Mouse (Mus musculus): ENCODE results near the gene Atcay. TPM values are rescaled to one million over a fixed set of nuclear protein-coding genes. Genes with fewer than 3 reads are reported as not detected.
A peak's percentile ranks its signal among the peaks of the same experiment; 100 is the strongest.

Atcay gene
- polyA plus RNA-seq, 1 experiment from 2014 or later: 2.2 TPM

DNA sequence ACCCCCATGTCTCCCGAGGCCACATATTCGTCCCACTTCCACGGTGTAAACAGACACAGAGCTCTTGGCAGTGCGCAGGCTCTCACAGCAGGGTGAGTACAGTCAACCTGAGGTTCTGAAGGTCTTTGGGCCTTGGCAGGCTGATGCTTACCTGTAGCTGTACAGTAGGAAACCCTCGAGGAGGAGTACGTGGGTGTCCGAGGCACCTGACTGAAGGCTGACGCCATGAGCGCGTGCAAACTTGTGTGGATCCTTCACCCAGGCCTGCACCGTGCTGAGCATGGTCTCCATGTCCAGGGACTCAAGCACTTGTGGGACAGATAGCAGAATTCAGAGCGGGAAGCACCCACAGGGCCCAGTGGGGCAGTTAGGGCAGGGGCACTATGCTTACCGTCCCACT is 30.5 kb downstream of the Atcay start:
- WGBS: 81% methylated on average over 13 of the region's 13 CpGs
- no peaks in the 10 kb centered on the region for H3K4me1 ChIP-seq (replicated peaks; ENCODE audit: control insufficient read depth, insufficient read depth, low read length)
- no peak overlapping the region for H3K4me2 ChIP-seq (ENCODE audit: low read length)
- no peaks in the 10 kb centered on the region for H3K36me3 ChIP-seq (ENCODE audit: control insufficient read depth, insufficient read depth, low read length)
- ATAC-seq (replicated peaks; ENCODE audit: low FRiP score, low TSS enrichment, low read depth) (no peak), DNase-seq (ENCODE audit: low spot score) (no peak)
- no peaks in the 10 kb centered on the region for H3K9me3 ChIP-seq (ENCODE audit: control insufficient read depth, low read length)
- peaks cover 15% of the 10 kb centered on the region for H3K27me3 ChIP-seq (replicated peaks; ENCODE audit: control insufficient read depth, insufficient read depth, low read length)
- no peak overlapping the region for H3K27ac ChIP-seq (ENCODE audit: low read depth)
- H3K4me3 ChIP-seq (ENCODE audit: low read depth, low read length): no peak overlapping the region
- H3K9ac ChIP-seq (ENCODE audit: low read length): no peak overlapping the region

DNA sequence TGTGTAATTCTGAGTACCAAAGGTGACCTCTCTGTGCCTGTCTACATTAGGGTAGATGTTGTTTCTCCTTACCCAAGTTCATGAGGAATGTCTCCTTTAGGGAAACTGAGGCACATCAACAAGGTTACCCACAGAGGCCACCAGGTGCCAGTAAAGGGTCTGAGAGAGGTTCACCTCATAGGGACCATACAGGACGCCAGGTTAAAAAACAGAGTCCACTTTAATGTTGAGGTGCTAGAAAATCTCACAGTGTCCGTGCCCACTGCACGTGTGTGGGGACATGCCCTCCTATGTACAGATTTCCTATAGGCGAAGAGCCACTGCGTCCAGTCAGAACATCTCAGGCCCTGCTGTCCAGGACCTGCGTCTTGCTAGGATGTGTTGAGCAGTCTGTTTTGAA is 31.6 kb downstream of the Atcay start:
- Histone ChIP-seq H3K27ac (ENCODE audit: low read depth) (no peak overlapping the region), H3K4me3 (ENCODE audit: low read depth, low read length) (no peak overlapping the region), H3K4me1 (replicated peaks; ENCODE audit: control insufficient read depth, insufficient read depth, low read length) (no peaks in the 10 kb centered on the region), H3K27me3 (replicated peaks; ENCODE audit: control insufficient read depth, insufficient read depth, low read length) (peaks cover 25% of the 10 kb centered on the region), H3K9ac (ENCODE audit: low read length) (no peak overlapping the region), H3K4me2 (ENCODE audit: low read length) (no peak overlapping the region), H3K36me3 (ENCODE audit: control insufficient read depth, insufficient read depth, low read length) (no peaks in the 10 kb centered on the region), H3K9me3 (ENCODE audit: control insufficient read depth, low read length) (no peaks in the 10 kb centered on the region)
- ATAC-seq (replicated peaks; ENCODE audit: low FRiP score, low TSS enrichment, low read depth) (no peak), DNase-seq (ENCODE audit: low spot score) (no peak)
- 87% methylated on average over 6 of the region's 6 CpGs for WGBS

DNA sequence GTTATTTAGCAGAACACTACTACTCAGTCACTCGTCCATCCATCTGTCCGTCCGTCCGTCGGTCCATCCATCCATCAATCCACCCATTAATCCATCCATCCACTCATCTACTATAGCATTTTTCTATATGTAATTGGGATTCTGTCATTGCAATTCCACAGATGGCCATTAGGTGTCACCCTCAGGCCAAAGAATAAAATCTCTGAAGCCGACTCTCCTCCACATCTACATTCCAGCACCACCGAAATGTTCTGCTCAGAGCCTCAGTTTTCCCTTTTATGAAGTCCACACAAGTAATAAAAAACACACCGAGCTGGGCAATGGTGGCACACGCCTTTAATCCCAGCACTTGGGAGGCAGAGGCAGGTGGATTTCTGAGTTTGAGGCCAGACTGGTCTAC is 32.4 kb downstream of the Atcay start:
- Histone ChIP-seq H3K36me3 (ENCODE audit: control insufficient read depth, insufficient read depth, low read length) (no peaks in the 10 kb centered on the region), H3K27ac (ENCODE audit: low read depth) (no peak overlapping the region), H3K9me3 (ENCODE audit: control insufficient read depth, low read length) (no peaks in the 10 kb centered on the region), H3K4me1 (replicated peaks; ENCODE audit: control insufficient read depth, insufficient read depth, low read length) (peaks cover 1% of the 10 kb centered on the region), H3K27me3 (replicated peaks; ENCODE audit: control insufficient read depth, insufficient read depth, low read length) (peaks cover 28% of the 10 kb centered on the region), H3K9ac (ENCODE audit: low read length) (no peak overlapping the region), H3K4me3 (ENCODE audit: low read depth, low read length) (no peak overlapping the region), H3K4me2 (ENCODE audit: low read length) (no peak overlapping the region)
- DNase-seq (ENCODE audit: low spot score) (peak; percentile 90), ATAC-seq (replicated peaks; ENCODE audit: low FRiP score, low TSS enrichment, low read depth) (no peak)
- 3% methylated on average over 9 of the region's 9 CpGs for WGBS

DNA sequence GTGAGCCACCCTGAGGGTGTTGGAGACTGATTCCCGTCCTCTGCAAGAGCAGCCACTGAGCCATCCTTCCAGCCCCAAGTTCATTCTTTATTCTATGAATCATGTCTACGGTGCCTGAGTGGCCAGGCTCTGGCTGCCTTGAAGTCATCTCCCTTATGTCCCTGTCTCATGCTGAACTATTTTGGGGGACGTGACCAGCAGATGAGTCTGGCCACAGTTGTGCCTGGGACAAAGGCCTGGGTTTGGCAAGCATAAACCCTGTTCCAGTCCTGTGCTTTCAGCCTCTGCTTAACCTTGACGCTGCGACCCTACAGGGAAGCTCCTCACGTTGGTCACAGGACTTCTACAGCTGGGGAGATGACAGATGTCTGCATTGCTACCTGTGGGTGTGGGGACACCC is 33.3 kb downstream of the Atcay start:
- Histone ChIP-seq H3K4me2 (ENCODE audit: low read length) (no peak overlapping the region), H3K27ac (ENCODE audit: low read depth) (no peak overlapping the region), H3K36me3 (ENCODE audit: control insufficient read depth, insufficient read depth, low read length) (no peaks in the 10 kb centered on the region), H3K9me3 (ENCODE audit: control insufficient read depth, low read length) (no peaks in the 10 kb centered on the region), H3K4me1 (replicated peaks; ENCODE audit: control insufficient read depth, insufficient read depth, low read length) (peaks cover 6% of the 10 kb centered on the region), H3K27me3 (replicated peaks; ENCODE audit: control insufficient read depth, insufficient read depth, low read length) (peaks cover 28% of the 10 kb centered on the region), H3K4me3 (ENCODE audit: low read depth, low read length) (no peak overlapping the region), H3K9ac (ENCODE audit: low read length) (no peak overlapping the region)
- DNase-seq (ENCODE audit: low spot score) (no peak), ATAC-seq (replicated peaks; ENCODE audit: low FRiP score, low TSS enrichment, low read depth) (no peak)
- 43% methylated on average over 6 of the region's 6 CpGs for WGBS

DNA sequence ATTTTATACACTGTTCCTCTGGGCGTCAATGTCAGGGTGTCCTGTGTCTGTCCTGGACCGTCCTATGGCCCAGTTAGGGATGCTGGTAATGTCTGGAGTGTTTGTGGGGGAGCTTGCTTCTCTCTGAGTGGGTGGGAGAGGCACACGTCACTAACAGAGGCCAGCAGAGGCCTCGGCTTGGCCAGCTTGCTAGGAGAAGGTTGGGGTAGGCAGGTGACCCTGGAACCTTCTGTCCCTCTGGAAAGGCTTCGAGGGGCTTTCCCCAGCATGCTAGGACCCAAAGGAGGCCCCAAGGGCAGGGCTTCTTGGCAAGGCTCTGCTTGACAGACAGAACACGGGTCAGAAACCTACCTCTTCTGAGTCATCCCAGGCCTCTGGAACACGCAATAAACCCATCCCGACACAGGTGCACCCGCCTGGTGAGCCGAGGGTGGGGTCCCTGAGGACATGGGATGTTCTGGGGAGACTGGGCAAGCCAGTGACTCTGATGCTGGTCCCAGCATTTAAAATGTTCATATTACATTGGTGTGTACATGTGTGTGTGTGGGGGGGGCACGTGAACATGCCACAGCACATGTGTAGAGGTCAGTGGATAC is 34.1 kb downstream of the Atcay start:
- H3K4me1 ChIP-seq (replicated peaks; ENCODE audit: control insufficient read depth, insufficient read depth, low read length): peaks cover 13% of the 10 kb centered on the region
- no peak for DNase-seq (ENCODE audit: low spot score)
- H3K9me3 ChIP-seq (ENCODE audit: control insufficient read depth, low read length): no peaks in the 10 kb centered on the region
- WGBS: 64% methylated on average over 11 of the region's 11 CpGs
- H3K27me3 ChIP-seq (replicated peaks; ENCODE audit: control insufficient read depth, insufficient read depth, low read length): peaks cover 28% of the 10 kb centered on the region
- H3K9ac ChIP-seq (ENCODE audit: low read length): no peak overlapping the region
- no peak for ATAC-seq (replicated peaks; ENCODE audit: low FRiP score, low TSS enrichment, low read depth)
- no peak overlapping the region for H3K27ac ChIP-seq (ENCODE audit: low read depth)
- no peak overlapping the region for H3K4me2 ChIP-seq (ENCODE audit: low read length)
- H3K36me3 ChIP-seq (ENCODE audit: control insufficient read depth, insufficient read depth, low read length): no peaks in the 10 kb centered on the region
- H3K4me3 ChIP-seq (ENCODE audit: low read depth, low read length): no peak overlapping the region

DNA sequence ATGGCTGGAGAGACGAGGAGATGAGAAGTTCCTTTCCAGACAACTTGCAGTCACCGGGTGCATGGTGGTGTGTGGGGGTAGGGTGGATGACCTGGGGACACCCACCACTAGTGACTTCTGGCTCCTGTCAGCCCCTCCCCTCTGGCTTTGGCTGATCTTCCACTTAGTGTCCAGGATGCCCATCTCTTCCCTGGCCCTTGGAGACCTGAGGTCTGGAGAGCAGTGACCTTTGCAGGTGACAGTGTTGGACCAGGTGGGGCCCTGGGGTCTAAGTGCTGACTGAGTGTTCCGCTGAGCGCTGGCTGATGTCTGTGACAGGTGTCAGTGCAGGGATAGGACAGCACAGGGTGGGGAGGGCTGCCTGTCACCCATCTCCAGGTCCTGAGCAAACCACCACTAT is 35.3 kb downstream of the Atcay start:
- Histone ChIP-seq H3K27me3 (replicated peaks; ENCODE audit: control insufficient read depth, insufficient read depth, low read length) (peaks cover 28% of the 10 kb centered on the region), H3K27ac (ENCODE audit: low read depth) (peak overlapping the region; percentile 25; the same call in 1 of the 2 replicates), H3K9me3 (ENCODE audit: control insufficient read depth, low read length) (no peaks in the 10 kb centered on the region), H3K4me2 (ENCODE audit: low read length) (peak overlapping the region; percentile 23), H3K4me3 (ENCODE audit: low read depth, low read length) (peak overlapping the region; percentile 8; the same call in 1 of the 2 replicates), H3K9ac (ENCODE audit: low read length) (peak overlapping the region; percentile 29; the same call in 1 of the 2 replicates), H3K4me1 (replicated peaks; ENCODE audit: control insufficient read depth, insufficient read depth, low read length) (peaks cover 13% of the 10 kb centered on the region), H3K36me3 (ENCODE audit: control insufficient read depth, insufficient read depth, low read length) (peaks cover 8% of the 10 kb centered on the region)
- no peak for DNase-seq (ENCODE audit: low spot score)
- WGBS: 71% methylated on average over 4 of the region's 4 CpGs
- ATAC-seq (replicated peaks; ENCODE audit: low FRiP score, low TSS enrichment, low read depth): no peak

DNA sequence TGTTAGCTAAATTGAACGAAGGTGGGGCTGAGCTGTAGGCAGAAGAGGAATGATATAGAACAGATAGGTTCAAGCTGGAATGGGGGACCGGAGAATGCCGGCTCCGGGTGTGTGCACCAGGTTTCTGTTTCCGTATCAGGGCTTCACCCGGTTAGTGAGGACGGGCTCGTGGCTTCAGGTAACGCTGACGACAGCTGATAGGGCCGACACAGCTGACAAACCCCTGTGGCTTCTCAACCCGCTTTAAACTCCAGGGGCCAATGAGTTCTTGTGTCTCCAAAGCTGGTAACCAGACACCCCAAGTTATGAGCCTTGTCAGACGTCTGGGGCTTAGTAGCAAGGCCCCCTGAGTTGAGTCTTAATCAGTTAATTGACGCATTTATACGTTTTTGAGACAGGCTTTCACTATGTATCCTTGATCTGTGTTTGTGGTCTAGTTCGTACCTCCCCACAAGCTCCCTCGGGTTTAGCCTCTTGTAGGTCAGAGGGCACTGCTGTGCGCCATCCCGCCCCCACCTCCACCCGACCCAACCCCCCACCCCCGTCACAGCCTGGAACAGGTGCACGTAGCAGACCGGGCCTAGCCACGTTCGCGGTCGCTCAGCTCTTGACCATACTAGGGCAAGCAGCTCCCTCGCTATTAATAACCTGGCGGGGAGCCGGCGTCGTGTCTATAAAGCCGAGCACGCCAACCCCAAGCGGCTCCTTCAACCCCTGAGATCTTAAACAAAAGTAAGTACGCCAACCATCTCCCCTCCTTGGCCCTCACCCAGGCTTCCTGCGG is 36.5 kb downstream of the Atcay start:
- peaks cover 28% of the 10 kb centered on the region for H3K27me3 ChIP-seq (replicated peaks; ENCODE audit: control insufficient read depth, insufficient read depth, low read length)
- H3K4me2 ChIP-seq (ENCODE audit: low read length): peak overlapping the region; percentile 23
- H3K4me1 ChIP-seq (replicated peaks; ENCODE audit: control insufficient read depth, insufficient read depth, low read length): peaks cover 13% of the 10 kb centered on the region
- DNase-seq (ENCODE audit: low spot score) (no peak), ATAC-seq (replicated peaks; ENCODE audit: low FRiP score, low TSS enrichment, low read depth) (no peak)
- 13% methylated on average over 37 of the region's 37 CpGs for WGBS
- H3K27ac ChIP-seq (ENCODE audit: low read depth): peak overlapping the region; percentile 25
- no peaks in the 10 kb centered on the region for H3K9me3 ChIP-seq (ENCODE audit: control insufficient read depth, low read length)
- no peak overlapping the region for H3K4me3 ChIP-seq (ENCODE audit: low read depth, low read length)
- peaks cover 14% of the 10 kb centered on the region for H3K36me3 ChIP-seq (ENCODE audit: control insufficient read depth, insufficient read depth, low read length)
- H3K9ac ChIP-seq (ENCODE audit: low read length): peak overlapping the region; percentile 29; the same call in 1 of the 2 replicates

DNA sequence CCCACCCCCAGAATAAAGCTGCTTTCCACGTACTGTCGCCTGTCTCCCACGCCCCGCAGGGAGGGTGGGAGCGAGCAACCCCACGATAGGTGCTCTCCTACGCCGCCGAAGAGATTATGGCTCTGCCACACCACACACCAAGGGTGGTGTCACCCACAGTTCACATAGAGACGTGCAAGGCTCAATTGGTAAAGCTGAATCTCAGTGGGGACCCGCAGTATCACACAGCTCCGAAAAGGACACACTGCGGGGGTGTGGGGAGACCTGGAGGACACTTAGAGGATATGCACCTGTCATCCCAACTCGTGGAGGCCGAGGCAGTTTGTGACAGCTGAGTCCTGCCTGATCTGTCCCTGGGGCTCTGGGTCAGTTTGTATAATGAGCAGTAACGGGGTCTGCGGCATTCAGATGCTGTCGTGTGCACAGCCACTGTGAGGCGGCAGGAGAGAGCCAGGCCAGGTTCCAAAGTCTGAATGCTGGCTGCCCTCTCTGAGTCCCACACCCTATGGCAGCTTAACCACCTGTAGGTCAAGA is 37.6 kb downstream of the Atcay start:
- 4% methylated on average over 19 of the region's 19 CpGs for WGBS
- H3K4me3 ChIP-seq (ENCODE audit: low read depth, low read length): peak overlapping the region; percentile 56
- peak overlapping the region; percentile 98 for H3K4me2 ChIP-seq (ENCODE audit: low read length)
- H3K9me3 ChIP-seq (ENCODE audit: control insufficient read depth, low read length): no peaks in the 10 kb centered on the region
- ATAC-seq (replicated peaks; ENCODE audit: low FRiP score, low TSS enrichment, low read depth) (peak; percentile 14), DNase-seq (ENCODE audit: low spot score) (no peak)
- peaks cover 28% of the 10 kb centered on the region for H3K27me3 ChIP-seq (replicated peaks; ENCODE audit: control insufficient read depth, insufficient read depth, low read length)
- H3K9ac ChIP-seq (ENCODE audit: low read length): peak overlapping the region; percentile 66
- H3K4me1 ChIP-seq (replicated peaks; ENCODE audit: control insufficient read depth, insufficient read depth, low read length): peaks cover 13% of the 10 kb centered on the region
- peak overlapping the region; percentile 83 for H3K27ac ChIP-seq (ENCODE audit: low read depth)
- H3K36me3 ChIP-seq (ENCODE audit: control insufficient read depth, insufficient read depth, low read length): peaks cover 19% of the 10 kb centered on the region

Measured in intestine, embryonic 14.5 days (tissue).